Comparison of ENCODE assay signal across 9 mouse cellular contexts in genomic region chr17:72603118-72603885, GRCm38 (mm10). TPM values are rescaled to one million over a fixed set of nuclear protein-coding genes. Genes with fewer than 3 reads are reported as not detected.
DNase-seq lines count a peak whose midpoint lies in the region; ATAC-seq and TF ChIP-seq lines count a peak whose summit lies in the region.
"Had no signal": no experiment of that assay in that cellular context is flagged by ENCODE, and none has a peak within 500 bp of the region (broad histone marks: within the 10 kb centered on the region; RNA-seq: fewer than 3 reads in every experiment).

No protein-coding gene starts in this region.

- H3K4me1 ChIP-seq in embryonic facial prominence, embryonic 14.5 days (ENCODE audit: control insufficient read depth, insufficient read depth, low read length): peaks cover 9% of the 10 kb centered on the region
- no peaks in the 10 kb centered on the region; the same call in 1 of the 2 replicates for H3K4me1 ChIP-seq in heart, embryonic 11.5 days (ENCODE audit: control insufficient read depth, insufficient read depth, low read length)
- no peaks in the 10 kb centered on the region; the same call in 1 of the 2 replicates for H3K4me1 ChIP-seq in kidney, adult 2 months (ENCODE audit: control insufficient read depth, insufficient read depth, low read length)
- H3K4me1 ChIP-seq in limb, embryonic 14.5 days (ENCODE audit: control insufficient read depth, insufficient read depth, low read length): peaks cover 4% of the 10 kb centered on the region; the same call in 1 of the 2 replicates
- peaks cover 26% of the 10 kb centered on the region for H3K4me1 ChIP-seq in midbrain, embryonic 15.5 days

- H3K4me3 ChIP-seq in embryonic facial prominence, embryonic 14.5 days (ENCODE audit: low read depth, low read length): peak overlapping the region; percentile 50
- H3K4me3 ChIP-seq in heart, embryonic 11.5 days (ENCODE audit: low read depth, low read length): peak overlapping the region; percentile 53
- H3K4me3 ChIP-seq in kidney, adult 2 months (ENCODE audit: insufficient read depth, low read depth, low read length): no peak overlapping the region
- H3K4me3 ChIP-seq in limb, embryonic 14.5 days (replicated peaks; ENCODE audit: low read length): peak overlapping the region; percentile 22
- peak overlapping the region; percentile 71 for H3K4me3 ChIP-seq in midbrain, embryonic 15.5 days

- DNase-seq in cerebellum, adult 11-12 months: peak; percentile 7
- peak; percentile 93 for DNase-seq in embryonic facial prominence, embryonic 14.5 days (ENCODE audit: low spot score)
- peak; percentile 81 for DNase-seq in kidney, adult 2 months
- DNase-seq in limb, embryonic 14.5 days (ENCODE audit: low spot score): peak; percentile 83
- peak; percentile 55 for DNase-seq in splenic B cell, adult 2 months (ENCODE audit: low read depth, low spot score)

- no peak for ATAC-seq in cerebellum, adult (ENCODE audit: insufficient number of reproducible peaks, low FRiP score, low TSS enrichment)
- ATAC-seq in embryonic facial prominence, embryonic 14.5 days (ENCODE audit: low read depth): peak; percentile 73
- ATAC-seq in heart, embryonic 11.5 days (replicated peaks; ENCODE audit: insufficient number of reproducible peaks, low FRiP score, low TSS enrichment): peak; percentile 71
- peak; percentile 53; the same call in 1 of the 2 replicates for ATAC-seq in limb, embryonic 14.5 days (ENCODE audit: low FRiP score, low read depth)
- peak; percentile 21 for ATAC-seq in midbrain, embryonic 15.5 days (replicated peaks)

- H3K27ac ChIP-seq in embryonic facial prominence, embryonic 14.5 days (replicated peaks; ENCODE audit: low read depth, low read length): no peak overlapping the region
- no peak overlapping the region for H3K27ac ChIP-seq in heart, embryonic 11.5 days (ENCODE audit: low read depth, low read length)
- no peak overlapping the region for H3K27ac ChIP-seq in kidney, adult 2 months (ENCODE audit: insufficient read depth, low read depth, low read length)
- no peak overlapping the region for H3K27ac ChIP-seq in limb, embryonic 14.5 days (replicated peaks; ENCODE audit: low read depth, low read length)
- peak overlapping the region; percentile 34 for H3K27ac ChIP-seq in midbrain, embryonic 15.5 days

- no peak for TF ChIP-seq POLR2A in kidney, adult 2 months (IDR thresholded peaks at IDR 0.05; ENCODE audit: low read depth, low read length)
- TF ChIP-seq POLR2A in limb, embryonic 14.5 days (IDR thresholded peaks at IDR 0.05; ENCODE audit: borderline replicate concordance, extremely low read depth, insufficient read depth, insufficient read length): no peak

- no peaks in the 10 kb centered on the region for H3K9me3 ChIP-seq in embryonic facial prominence, embryonic 14.5 days (ENCODE audit: control insufficient read depth, low read length)
- H3K9me3 ChIP-seq in heart, embryonic 11.5 days (replicated peaks; ENCODE audit: control insufficient read depth, low read length): no peaks in the 10 kb centered on the region
- no peaks in the 10 kb centered on the region for H3K9me3 ChIP-seq in limb, embryonic 14.5 days (ENCODE audit: control insufficient read depth, low read length)
- no peaks in the 10 kb centered on the region for H3K9me3 ChIP-seq in midbrain, embryonic 15.5 days

- under 1% methylated on average over 34 of the region's 40 CpGs for WGBS in embryonic facial prominence, embryonic 14.5 days
- 2% methylated on average over 40 of the region's 40 CpGs for WGBS in heart, embryonic 11.5 days (ENCODE audit: insufficient replicate concordance)
- WGBS in kidney, adult 2 months: 1% methylated on average over 40 of the region's 40 CpGs
- 3% methylated on average over 39 of the region's 40 CpGs for WGBS in limb, embryonic 14.5 days
- 1% methylated on average over 40 of the region's 40 CpGs for WGBS in midbrain, embryonic 15.5 days

- H3K9ac ChIP-seq in embryonic facial prominence, embryonic 14.5 days (ENCODE audit: low read depth, low read length): no peak overlapping the region
- H3K9ac ChIP-seq in heart, embryonic 11.5 days (ENCODE audit: low read depth, low read length): no peak overlapping the region
- no peak overlapping the region for H3K9ac ChIP-seq in limb, embryonic 14.5 days (ENCODE audit: low read depth, low read length, severe bottlenecking)
- peak overlapping the region; percentile 67 for H3K9ac ChIP-seq in midbrain, embryonic 15.5 days

- peaks cover 39% of the 10 kb centered on the region for H3K27me3 ChIP-seq in embryonic facial prominence, embryonic 14.5 days (replicated peaks; ENCODE audit: control insufficient read depth, insufficient read depth, low read length)
- H3K27me3 ChIP-seq in heart, embryonic 11.5 days (ENCODE audit: control insufficient read depth, insufficient read depth, low read length): peaks cover 29% of the 10 kb centered on the region
- H3K27me3 ChIP-seq in kidney, adult 2 months (replicated peaks; ENCODE audit: control insufficient read depth, insufficient read depth, low read length): no peaks in the 10 kb centered on the region
- peaks cover 35% of the 10 kb centered on the region for H3K27me3 ChIP-seq in limb, embryonic 14.5 days (ENCODE audit: control insufficient read depth, insufficient read depth, low read length)
- peaks cover 10% of the 10 kb centered on the region for H3K27me3 ChIP-seq in midbrain, embryonic 15.5 days (replicated peaks)
- H3K27me3 ChIP-seq in splenic B cell, adult 2 months (ENCODE audit: control insufficient read depth, insufficient read depth, low read length, poor library complexity, severe bottlenecking): no peaks in the 10 kb centered on the region

- no peaks in the 10 kb centered on the region for H3K36me3 ChIP-seq in embryonic facial prominence, embryonic 14.5 days (ENCODE audit: control insufficient read depth, insufficient read depth, low read length)
- no peaks in the 10 kb centered on the region for H3K36me3 ChIP-seq in heart, embryonic 11.5 days (ENCODE audit: control insufficient read depth, insufficient read depth, low read length)
- no peaks in the 10 kb centered on the region for H3K36me3 ChIP-seq in kidney, adult 2 months (ENCODE audit: control insufficient read depth, insufficient read depth, low read length)
- no peaks in the 10 kb centered on the region for H3K36me3 ChIP-seq in limb, embryonic 14.5 days (ENCODE audit: control insufficient read depth, insufficient read depth, low read length)
- H3K36me3 ChIP-seq in midbrain, embryonic 15.5 days (replicated peaks): no peaks in the 10 kb centered on the region
- no peaks in the 10 kb centered on the region for H3K36me3 ChIP-seq in splenic B cell, adult 2 months (ENCODE audit: control insufficient read depth, insufficient read depth, low read length, poor library complexity, severe bottlenecking)

- peak overlapping the region; percentile 90 for H3K4me2 ChIP-seq in embryonic facial prominence, embryonic 14.5 days (ENCODE audit: low read depth, low read length)
- peak overlapping the region; percentile 86 for H3K4me2 ChIP-seq in heart, embryonic 11.5 days
- peak overlapping the region; percentile 43 for H3K4me2 ChIP-seq in limb, embryonic 14.5 days (replicated peaks; ENCODE audit: low read depth, low read length, severe bottlenecking)
- H3K4me2 ChIP-seq in midbrain, embryonic 15.5 days: peak overlapping the region; percentile 86

- no peak for TF ChIP-seq CTCF in kidney, adult 2 months (conservative IDR thresholded peaks at IDR 0.05; ENCODE audit: insufficient read depth, insufficient read length, low read depth, low read length)

RNA-seq across cellular contexts. Expression of gene Alk, which starts 1.1 kb away (rescaled TPM):
- 0.56 and 0.64 TPM in 2 replicates for polyA plus RNA-seq in embryonic facial prominence, embryonic 14.5 days (2014; fragmentation: Nextera tagmentation; extraction: Ambion mirVana)
- polyA plus RNA-seq in heart, embryonic 11.5 days (2014; fragmentation: Nextera tagmentation; extraction: Ambion mirVana): 0.17 and 0.39 TPM in 2 replicates
- 0.03 and 0.05 TPM in 2 replicates for polyA plus RNA-seq in kidney, adult 2 months (2012; rRNA removed)
- polyA plus RNA-seq in limb, embryonic 14.5 days (2012; rRNA removed): 0.31 and 0.45 TPM in 2 replicates
- polyA plus RNA-seq in limb, embryonic 14.5 days (2014; fragmentation: Nextera tagmentation; extraction: Ambion mirVana): 0.43 and 0.68 TPM in 2 replicates
- polyA plus RNA-seq in midbrain, embryonic 15.5 days (2015; fragmentation: Nextera tagmentation; extraction: Ambion mirVana): 7.1 and 7.3 TPM in 2 replicates
- polyA plus RNA-seq: C2C12 had no signal

Comparison
In these comparisons a context has a peak if more than half of its experiments do, and no peak if none do; other contexts are left out.
1. DNase-seq: peak in every context shown above with its lines; median percentile 93 in embryonic facial prominence, embryonic 14.5 days; 83 in limb, embryonic 14.5 days; 81 in kidney, adult 2 months; 55 in splenic B cell, adult 2 months; 7 in cerebellum, adult 11-12 months.